Mouse (Mus musculus) CH12.LX (cell line): ENCODE measurements around the gene Slc6a19. TPM values are rescaled to one million over a fixed set of nuclear protein-coding genes. Genes with fewer than 3 reads are reported as not detected.
"Not testable (repeated sequence)": the region's sequence is repeated elsewhere in the genome, so short reads cannot be mapped to it uniquely, and the experiment has no call there.

ENCODE experiments used
- DNase-seq: peaks from one replicate; pipeline ENCODE4 v3.0.0-alpha.2; 2013; ENCODE audit errors: extremely low read depth
- H3K27ac ChIP-seq: 2 replicates; pipeline ENCODE4 v1.5.1; 2012; ENCODE audit warnings: low read depth, mild to moderate bottlenecking, control low read depth, moderate library complexity; ENCODE audit not compliant: insufficient read depth
- H3K27me3 ChIP-seq: replicated peaks from 2 replicates; pipeline ENCODE3; 2012; ENCODE audit warnings: inconsistent platforms
- H3K36me3 ChIP-seq, 2 experiments: replicated peaks in 1 of 2; 2 replicates each; pipeline versions ENCODE3 to v1.6.1; 2012; ENCODE audit warnings: inconsistent platforms in 1 of 2, low read length in 1 of 2, mild to moderate bottlenecking in 1 of 2, mixed read lengths in 1 of 2, moderate library complexity in 1 of 2; ENCODE audit not compliant: control insufficient read depth in 1 of 2, insufficient read depth in 1 of 2
- H3K4me1 ChIP-seq, 2 experiments: 2 replicates each; pipeline ENCODE4 v1.6.1; 2012; ENCODE audit warnings: inconsistent platforms in 1 of 2, moderate library complexity in 1 of 2; ENCODE audit not compliant: insufficient read depth in 2 of 2, control insufficient read depth in 1 of 2
- H3K4me2 ChIP-seq: 2 replicates; pipeline ENCODE4 v1.6.1; 2012; ENCODE audit warnings: low read depth, mild to moderate bottlenecking, control low read depth; ENCODE audit not compliant: poor library complexity, insufficient read depth, severe bottlenecking
- H3K4me3 ChIP-seq, 3 experiments: fragments of 150-350 bp in 1 of 3; sonication (generic) in 1 of 3; replicated peaks in 1 of 3; 2 replicates each; pipeline versions ENCODE3 to v1.5.1; 2011 to 2012; ENCODE audit warnings: low read depth in 2 of 3, low read length in 2 of 3, mild to moderate bottlenecking in 2 of 3, moderate library complexity in 2 of 3, control low read depth in 1 of 3, improper control_type of control experiment in 1 of 3, inconsistent platforms in 1 of 3, mixed read lengths in 1 of 3; ENCODE audit not compliant: poor library complexity in 1 of 3
- H3K79me2 ChIP-seq: replicated peaks from 2 replicates; pipeline ENCODE4 v1.6.1; 2012; ENCODE audit warnings: mild to moderate bottlenecking, moderate library complexity; ENCODE audit not compliant: control insufficient read depth, poor library complexity, insufficient read depth, severe bottlenecking; ENCODE audit errors: extremely low read depth
- H3K9ac ChIP-seq: 2 replicates; pipeline ENCODE4 v1.6.1; 2012; ENCODE audit warnings: low read depth, mild to moderate bottlenecking, control low read depth, moderate library complexity; ENCODE audit not compliant: insufficient read depth
- H3K9me3 ChIP-seq: replicated peaks from 2 replicates; pipeline ENCODE3; 2012; ENCODE audit warnings: low read length, inconsistent platforms, mixed read lengths
- CHD1 ChIP-seq: IDR thresholded peaks from 2 replicates; pipeline ENCODE4 v1.6.1; 2012; ENCODE audit warnings: low read depth, low read length, improper control_type of control experiment, inconsistent platforms
- E2F4 ChIP-seq: IDR thresholded peaks from 2 replicates; pipeline ENCODE4 v1.6.1; 2011; ENCODE audit warnings: low read depth, low read length, improper control_type of control experiment; ENCODE audit not compliant: insufficient replicate concordance
- EP300 ChIP-seq: IDR thresholded peaks from 2 replicates; pipeline ENCODE4 v1.6.1; 2011; ENCODE audit warnings: low read length, improper control_type of control experiment
- GABPA ChIP-seq: IDR thresholded peaks from 2 replicates; pipeline ENCODE4 v1.6.1; 2012; ENCODE audit warnings: low read depth, low read length, improper control_type of control experiment, inconsistent platforms; ENCODE audit not compliant: insufficient replicate concordance
- HCFC1 ChIP-seq: IDR thresholded peaks from 2 replicates; pipeline ENCODE4 v1.6.1; 2012; ENCODE audit warnings: low read depth, mild to moderate bottlenecking, inconsistent platforms, low read length, improper control_type of control experiment
- IRF4 ChIP-seq: IDR thresholded peaks from 2 replicates; pipeline ENCODE4 v1.6.1; 2014; ENCODE audit warnings: low read depth, mild to moderate bottlenecking, inconsistent platforms, low read length, improper control_type of control experiment
- KAT2A ChIP-seq: IDR thresholded peaks from 2 replicates; pipeline ENCODE4 v1.6.1; 2012; ENCODE audit warnings: low read length, improper control_type of control experiment, inconsistent platforms; ENCODE audit not compliant: insufficient replicate concordance
- MAFK ChIP-seq: IDR thresholded peaks from 2 replicates; pipeline ENCODE4 v1.6.1; 2011; ENCODE audit warnings: low read length, improper control_type of control experiment; ENCODE audit not compliant: insufficient replicate concordance
- MAX ChIP-seq: IDR thresholded peaks from 2 replicates; pipeline ENCODE4 v1.6.1; 2011; ENCODE audit warnings: low read length, improper control_type of control experiment
- MAZ ChIP-seq: IDR thresholded peaks from 2 replicates; pipeline ENCODE4 v1.6.1; 2012; ENCODE audit warnings: low read depth, mild to moderate bottlenecking, inconsistent platforms, low read length, improper control_type of control experiment, moderate library complexity
- MEF2A ChIP-seq: IDR thresholded peaks from 2 replicates; pipeline ENCODE4 v1.6.1; 2014; ENCODE audit warnings: low read depth, mild to moderate bottlenecking, inconsistent platforms, low read length, improper control_type of control experiment, borderline replicate concordance
- MXI1 ChIP-seq: IDR thresholded peaks from 2 replicates; pipeline ENCODE4 v1.6.1; 2011; ENCODE audit warnings: mild to moderate bottlenecking, low read depth, low read length, improper control_type of control experiment
- POLR2A ChIP-seq: IDR thresholded peaks from 2 replicates; pipeline ENCODE4 v1.6.1; 2011; ENCODE audit warnings: low read depth, mild to moderate bottlenecking, improper control_type of control experiment, low read length
- RAD21 ChIP-seq: IDR thresholded peaks from 2 replicates; pipeline ENCODE4 v1.6.1; 2011; ENCODE audit warnings: low read depth, mild to moderate bottlenecking, low read length, improper control_type of control experiment, moderate library complexity
- SMC3 ChIP-seq: IDR thresholded peaks from 2 replicates; pipeline ENCODE4 v1.6.1; 2011; ENCODE audit warnings: low read depth, low read length, improper control_type of control experiment
- TCF12 ChIP-seq: IDR thresholded peaks from 2 replicates; pipeline ENCODE4 v1.6.1; 2014; ENCODE audit warnings: low read depth, mild to moderate bottlenecking, inconsistent platforms, low read length, improper control_type of control experiment
- UBTF ChIP-seq: IDR thresholded peaks from 2 replicates; pipeline ENCODE4 v1.6.1; 2012; ENCODE audit warnings: low read depth, mild to moderate bottlenecking, inconsistent platforms, low read length, improper control_type of control experiment, moderate library complexity
- USF1 ChIP-seq: IDR thresholded peaks from 2 replicates; pipeline ENCODE4 v1.6.1; 2014; ENCODE audit warnings: low read depth, mild to moderate bottlenecking, inconsistent platforms, low read length, improper control_type of control experiment
- USF2 ChIP-seq: conservative IDR thresholded peaks from 2 replicates; pipeline ENCODE4 v1.6.1; 2011; ENCODE audit warnings: low read depth, low read length, improper control_type of control experiment
- ZC3H11A ChIP-seq: IDR thresholded peaks from 2 replicates; pipeline ENCODE4 v1.6.1; 2012; ENCODE audit warnings: low read depth, mild to moderate bottlenecking, inconsistent platforms, low read length, improper control_type of control experiment
- ZKSCAN1 ChIP-seq: IDR thresholded peaks from 2 replicates; pipeline ENCODE4 v1.6.1; 2012; ENCODE audit warnings: low read depth, inconsistent platforms, low read length, improper control_type of control experiment, borderline replicate concordance
- ZMIZ1 ChIP-seq: IDR thresholded peaks from 2 replicates; pipeline ENCODE4 v1.6.1; 2012; ENCODE audit warnings: low read depth, mild to moderate bottlenecking, inconsistent platforms, low read length, improper control_type of control experiment
- dilution Hi-C: fragments of 300-500 bp; cut with MboI; formaldehyde crosslinking; loops from 2 replicates; pipeline ENCODE4 v1.14.3; 2020; ENCODE audit warnings: low sequenced_read_pairs; ENCODE audit not compliant: extremely low pct_unique_long_range_greater_than_20kb, extremely low pct_ligation_motif_present
- in situ Hi-C: fragments of 300-500 bp; cut with MboI; formaldehyde crosslinking; loops from 3 replicates; pipeline ENCODE4 v1.14.3; 2019; ENCODE audit warnings: low sequenced_read_pairs, low pct_ligation_motif_present, low pct_unique_long_range_greater_than_20kb, mixed read lengths
- polyA plus RNA-seq: library from polyadenylated mRNA; unstranded; fragments of >175 nt; gene quantifications from 2 replicates; pipeline ENCODE4 v1.2.1, GENCODE M21; 2012; ENCODE audit warnings: low read depth; ENCODE audit not compliant: insufficient read length
- total RNA-seq, 2 experiments: library from RNA; depleted of rRNA; stranded (reverse); fragments of 300-350 nt in 1 of 2; fragments of >200 nt in 1 of 2; gene quantifications; 2 replicates each; pipeline ENCODE4 v1.2.3; 2012 to 2014

Gene Slc6a19
- total and polyA plus RNA-seq, 3 experiments = 0.13 TPM; not detected in 1

- no peaks in the 10 kb centered on the region for H3K27me3 ChIP-seq
- DNase-seq = no peak
- H3K4me1 ChIP-seq = peaks cover 0 to 39% of the 10 kb centered on the region in 2 experiments; a peak in 2 of 4 replicates
- no peak overlapping the region for H3K9ac ChIP-seq
- TF ChIP-seq ZC3H11A (no peak), HCFC1 (no peak), E2F4 (no peak), EP300 (no peak), MEF2A (no peak), MAFK (no peak), RAD21 (no peak)
- no peaks in the 10 kb centered on the region for H3K79me2 ChIP-seq
- H3K36me3 ChIP-seq = no peaks in the 10 kb centered on the region
- no peak overlapping the region for H3K4me2 ChIP-seq
- no peak overlapping the region for H3K4me3 ChIP-seq
- dilution Hi-C loops (no loop called here), in situ Hi-C loops (no loop called here)
- H3K27ac ChIP-seq = no peak overlapping the region
- H3K9me3 ChIP-seq = peaks cover 4% of the 10 kb centered on the region
These were observed 39.0 kb upstream of the Slc6a19 start for GRCm38 (mm10) chr13:73743662-73744061.

GRCm38 (mm10) chr13:73742944-73743343 lies 38.3 kb upstream of the Slc6a19 start:
- H3K27ac ChIP-seq = no peak overlapping the region
- H3K27me3 ChIP-seq = no peaks in the 10 kb centered on the region
- in situ Hi-C loops = no loop called here
- no peak overlapping the region for H3K4me2 ChIP-seq
- dilution Hi-C loops = no loop called here
- H3K9me3 ChIP-seq = peaks cover 4% of the 10 kb centered on the region
- no peaks in the 10 kb centered on the region for H3K36me3 ChIP-seq
- peaks cover 0 to 33% of the 10 kb centered on the region in 2 experiments; a peak in 2 of 4 replicates for H3K4me1 ChIP-seq
- no peaks in the 10 kb centered on the region for H3K79me2 ChIP-seq
- no peak overlapping the region for H3K4me3 ChIP-seq
- TF ChIP-seq EP300 (no peak), POLR2A (no peak), ZKSCAN1 (no peak), USF1 (no peak), SMC3 (no peak), HCFC1 (no peak), USF2 (no peak), MXI1 (no peak), GABPA (no peak), IRF4 (no peak), MAZ (no peak), TCF12 (no peak), CHD1 (no peak), MAX (no peak), MEF2A (no peak), ZMIZ1 (no peak), KAT2A (no peak), UBTF (no peak)
- TF ChIP-seq, all 38 proteins: peak for 0
- H3K9ac ChIP-seq = no peak overlapping the region
- DNase-seq = no peak

GRCm38 (mm10) chr13:73740399-73740944 lies 35.8 kb upstream of the Slc6a19 start:
- DNase-seq, H3K9ac ChIP-seq, H3K4me2 ChIP-seq, H3K4me3 ChIP-seq, in situ Hi-C loops, H3K9me3 ChIP-seq, H3K27ac ChIP-seq, H3K36me3 ChIP-seq, H3K79me2 ChIP-seq, dilution Hi-C loops, H3K27me3 ChIP-seq: not testable (repeated sequence)
- H3K4me1 ChIP-seq = peaks cover 0 to 27% of the 10 kb centered on the region in 2 experiments; a peak in 2 of 4 replicates
